Mouse (Mus musculus) gastrocnemius, adult 18-20 months (tissue): ENCODE results near the gene Amd1. TPM values are rescaled to one million over a fixed set of nuclear protein-coding genes. Genes with fewer than 3 reads are reported as not detected.

Experiments used
- DNase-seq: peaks from one replicate; pipeline ENCODE4 v3.0.0; 2021; ENCODE audit warnings: low spot score
- long read RNA-seq, 2 experiments: library from polyadenylated mRNA; stranded (forward); transcript quantifications; one replicate each; pipeline ENCODE4 v2.0.0; 2021
- total RNA-seq, 2 experiments: library from RNA; stranded (reverse); gene quantifications; 2 replicates each; pipeline ENCODE4 v1.2.3; 2021

Gene Amd1
- 100 to 1,000 TPM; 133 to 436 TPM for total RNA-seq
- long read RNA-seq, experiment 1, transcript Amd1-201 (8 exons, 3,204 nt) = major isoform, 1,001 of 1,215 reads
- long read RNA-seq, experiment 1, partial matches to known transcripts = 46 of 1,215 reads
- long read RNA-seq, experiment 1, other reads (novel, unspliced or antisense) = 168 of 1,215 reads
- long read RNA-seq, experiment 2, transcript Amd1-201 (8 exons, 3,204 nt) = major isoform, 84 of 95 reads
- long read RNA-seq, experiment 2, partial matches to known transcripts = 3 of 95 reads
- long read RNA-seq, experiment 2, other reads (novel, unspliced or antisense) = 8 of 95 reads

DNA sequence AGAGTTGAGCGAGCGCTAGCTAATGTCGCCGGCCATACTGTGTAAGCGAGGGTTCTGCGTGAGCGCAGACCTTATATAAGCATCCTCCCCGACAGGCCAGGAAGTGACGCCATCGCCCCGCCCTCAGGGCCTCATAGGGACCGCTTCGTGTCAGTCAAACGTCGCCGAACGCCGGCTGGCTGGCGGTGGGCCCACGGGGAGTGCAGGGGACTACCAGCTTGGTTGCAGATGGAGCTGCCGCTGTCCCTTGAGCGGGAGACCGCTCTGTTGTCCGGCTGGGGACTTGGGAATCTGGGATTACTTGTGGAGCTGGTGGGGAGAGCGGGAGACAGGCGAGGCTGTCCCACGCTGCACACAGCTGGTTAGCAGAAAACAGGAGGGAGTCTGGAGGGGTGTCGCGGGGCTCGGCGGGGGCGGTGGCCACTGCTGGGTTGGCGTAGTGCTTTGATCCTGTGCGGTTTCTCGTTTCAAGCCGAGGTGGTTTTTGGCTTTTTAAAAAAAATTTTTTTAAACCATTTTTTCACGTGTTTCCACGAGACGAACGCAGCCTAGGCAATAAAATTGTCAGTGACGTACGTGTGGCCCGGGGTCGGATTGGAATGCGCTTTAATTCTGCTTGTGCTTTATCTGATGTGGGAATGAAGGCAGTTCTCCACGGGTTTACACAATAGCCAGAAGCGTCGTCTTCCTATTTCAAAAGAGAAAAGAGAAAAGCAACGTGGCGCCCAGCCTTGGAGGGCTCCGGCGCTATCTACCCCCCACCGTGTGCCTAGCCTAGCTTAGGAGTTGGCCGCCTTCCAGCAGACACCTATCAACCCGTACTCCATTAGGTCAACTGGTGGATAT, at the start of gene Amd1:
Amd1 (minus strand) TSS at position 47 of the 846 bp plus-strand sequence.
- peak; percentile 100 for DNase-seq

DNA sequence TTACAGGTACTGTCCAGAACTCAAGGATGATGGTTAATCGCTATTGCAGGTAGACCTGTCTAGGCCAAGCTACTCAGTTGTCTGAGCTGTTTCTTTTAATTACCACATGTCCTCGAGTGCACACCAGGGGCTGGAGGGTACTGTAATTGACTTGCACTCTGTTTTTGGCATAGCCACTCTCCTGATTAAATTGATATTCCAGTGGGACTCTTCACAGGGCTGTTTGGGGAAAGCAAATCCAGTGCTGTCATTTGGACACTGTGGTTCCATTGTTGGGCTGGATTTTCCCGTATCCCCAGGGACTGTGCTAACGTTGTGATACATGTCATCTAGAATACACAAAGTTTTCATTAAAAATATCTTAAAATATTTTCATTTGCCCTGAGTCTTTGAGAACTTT, 49.2 kb upstream of the Amd1 start:
- no peak for DNase-seq

DNA sequence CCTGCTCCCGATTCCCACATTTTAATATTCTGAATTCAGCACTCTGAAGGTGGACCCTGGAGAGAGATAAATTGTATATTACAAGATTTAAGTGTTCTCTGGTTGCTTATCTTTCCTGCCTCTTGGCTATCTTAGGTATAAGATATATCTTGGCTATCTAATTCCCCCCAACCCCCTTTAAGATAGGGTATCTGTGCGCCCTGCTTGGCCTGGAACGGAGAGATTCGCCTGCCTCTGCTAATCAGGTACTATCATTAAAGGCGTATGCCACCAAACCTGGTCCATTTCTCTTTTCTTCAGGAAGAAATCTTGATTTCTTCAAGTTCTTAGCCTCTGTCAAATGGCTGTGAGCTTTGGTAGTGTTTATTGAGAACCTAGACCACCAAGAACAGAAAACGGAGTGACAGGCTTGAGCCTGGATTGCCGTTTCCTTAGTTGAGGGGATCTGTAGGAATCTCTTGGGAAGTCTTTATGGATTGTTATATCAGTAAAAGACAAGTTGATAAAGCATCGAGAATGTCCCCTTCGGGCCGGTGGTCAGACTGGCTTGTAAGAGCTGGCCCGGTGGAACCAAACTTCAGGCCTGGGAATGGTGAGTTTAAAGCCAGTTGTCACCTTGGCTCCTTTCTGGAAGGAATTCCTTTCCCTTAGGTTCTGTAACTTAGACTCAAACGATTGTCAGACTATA, 48.4 kb upstream of the Amd1 start:
- no peak for DNase-seq

DNA sequence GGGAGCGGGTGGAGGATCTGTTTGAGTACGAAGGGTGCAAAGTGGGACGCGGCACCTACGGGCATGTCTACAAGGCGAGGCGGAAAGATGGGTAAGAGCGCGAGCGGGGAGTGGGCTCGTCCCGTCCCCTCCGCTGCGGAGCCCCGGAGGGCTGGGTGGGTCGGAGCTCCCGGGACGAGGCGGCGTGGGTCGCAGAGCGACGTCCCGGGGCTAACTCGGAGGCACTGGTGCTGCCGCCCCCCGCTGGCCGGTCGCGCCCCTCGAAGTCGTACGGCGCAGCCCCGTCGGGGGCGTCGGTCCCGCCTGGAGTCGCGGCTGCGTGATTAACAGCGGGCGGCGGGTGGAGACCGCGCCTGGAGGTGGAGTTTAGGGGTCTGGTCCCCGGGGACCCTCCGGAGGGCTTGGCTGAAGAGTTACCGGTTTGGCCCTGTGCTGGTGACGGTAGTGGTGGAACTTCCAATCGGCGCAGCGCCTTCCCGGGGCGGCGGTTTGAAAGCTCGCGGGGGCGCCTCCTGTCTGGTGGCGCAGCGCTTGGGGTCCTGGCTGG, 47.7 kb upstream of the Amd1 start:
- DNase-seq = peak; percentile 57

DNA sequence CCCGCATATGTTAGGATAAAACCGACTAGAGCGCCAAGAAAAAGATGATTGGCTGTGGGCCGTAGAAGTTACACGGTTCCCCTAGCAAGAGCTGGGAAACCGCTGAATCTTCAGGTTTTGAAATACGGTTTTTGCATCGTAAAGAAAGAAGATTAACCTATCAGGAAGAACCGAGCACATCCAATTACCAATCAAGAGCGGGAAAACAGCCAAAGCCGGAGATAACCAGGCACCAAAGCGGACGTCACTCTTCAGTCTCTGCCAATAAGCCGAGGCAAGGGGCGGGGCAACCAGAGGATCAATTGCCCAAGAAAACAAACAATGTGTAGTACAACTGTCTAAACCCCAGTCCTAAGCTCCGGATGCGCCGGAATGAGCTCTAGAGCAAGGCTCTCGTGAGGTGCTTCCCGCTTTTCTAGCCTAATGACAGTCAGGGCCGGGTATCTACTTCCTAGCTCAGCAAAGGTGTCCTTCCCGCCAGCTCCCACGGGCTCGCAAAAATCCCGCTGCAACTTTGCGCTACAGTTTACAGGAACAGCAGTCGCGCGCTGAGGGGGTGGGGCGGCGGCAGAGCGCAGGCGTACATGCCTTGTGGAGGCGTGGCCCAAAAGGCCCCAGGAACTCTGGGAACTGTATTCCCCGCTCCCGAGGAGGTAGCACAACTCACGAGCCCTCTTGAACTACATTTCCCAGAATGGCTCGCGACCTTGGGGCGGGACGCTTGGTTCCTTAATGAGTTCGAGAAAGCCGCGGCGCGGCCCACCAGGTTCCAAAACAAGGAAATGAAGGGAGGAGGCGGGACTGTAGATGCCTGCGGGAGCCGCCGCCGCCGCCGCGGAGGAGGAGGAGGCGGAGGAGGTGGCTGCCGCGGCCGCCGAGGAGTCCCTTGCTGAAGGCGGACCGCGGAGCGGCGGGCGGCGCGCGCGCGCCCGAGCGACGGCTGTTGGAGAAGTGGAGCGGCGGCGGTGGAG, 46.9 kb upstream of the Amd1 start:
- peak; percentile 99 for DNase-seq

DNA sequence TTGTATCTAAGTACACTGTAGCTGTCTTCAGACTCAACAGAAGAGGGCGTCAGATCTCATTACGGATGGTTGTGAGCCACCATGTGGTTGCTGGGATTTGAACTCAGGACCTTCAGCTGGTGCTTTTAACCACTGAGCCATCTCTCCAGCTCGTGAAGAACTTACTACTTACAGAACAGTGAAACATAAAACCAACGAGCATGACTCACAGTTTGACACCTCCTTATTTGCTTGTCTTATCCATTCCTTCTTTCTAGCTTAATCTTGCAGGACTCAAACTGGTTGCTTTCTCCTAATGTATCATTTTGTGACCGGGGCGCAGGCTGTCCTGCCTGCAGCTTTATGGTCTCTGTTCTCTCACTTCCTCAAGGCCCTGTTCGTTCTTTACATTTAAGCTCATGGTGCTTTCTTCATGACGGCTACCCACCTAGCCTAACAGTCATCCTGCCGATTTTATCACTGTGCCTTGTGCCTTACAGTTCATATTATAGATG, 45.5 kb upstream of the Amd1 start:
- DNase-seq = no peak

DNA sequence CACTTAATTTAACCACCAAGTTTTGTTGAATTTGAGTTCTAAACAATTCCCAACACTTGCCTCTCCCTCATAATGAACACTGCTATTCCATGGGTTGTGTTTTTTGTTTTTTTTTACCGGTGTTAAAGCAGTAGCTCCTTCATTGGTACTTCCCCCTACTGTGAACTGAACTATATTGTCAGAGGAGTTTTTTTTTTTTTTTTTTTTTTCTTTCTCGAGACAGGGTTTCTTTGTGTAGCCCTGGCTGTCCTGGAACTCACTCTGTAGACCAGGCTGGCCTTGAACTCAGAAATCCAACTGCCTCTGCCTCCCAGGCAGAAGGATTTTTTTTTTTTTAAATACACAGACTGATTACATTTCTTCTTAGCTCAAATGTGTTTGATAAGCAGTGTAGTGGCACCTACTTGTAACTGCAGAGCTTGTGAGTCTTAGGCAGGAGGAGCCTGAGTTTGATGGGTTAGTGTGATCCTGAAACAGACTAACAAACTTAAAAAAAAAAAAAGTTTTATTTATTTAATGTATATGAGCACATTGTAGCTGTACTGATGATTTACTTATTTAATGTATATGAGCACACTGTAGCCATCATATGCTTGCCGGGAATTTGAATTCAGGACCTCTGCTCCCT, 44.9 kb upstream of the Amd1 start:
- no peak for DNase-seq

DNA sequence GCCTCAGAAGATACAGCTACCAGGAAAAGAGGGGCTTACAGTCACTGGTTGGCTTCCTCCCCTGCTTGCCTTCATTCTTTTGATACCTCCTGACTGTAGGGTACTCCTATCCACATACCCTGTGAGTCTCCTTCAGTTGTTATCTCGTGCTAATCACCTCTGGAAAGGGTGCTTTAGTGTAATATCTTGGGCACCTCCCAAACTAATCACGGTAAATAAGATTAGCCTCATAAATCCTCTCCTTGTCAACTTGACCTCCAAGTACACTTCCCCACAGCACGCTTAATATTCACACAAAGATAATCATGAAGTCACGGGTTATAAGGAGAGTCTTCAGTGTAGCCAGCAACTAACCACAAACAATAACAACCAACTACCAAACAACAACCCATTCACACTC, 40.0 kb upstream of the Amd1 start:
- no peak for DNase-seq

DNA sequence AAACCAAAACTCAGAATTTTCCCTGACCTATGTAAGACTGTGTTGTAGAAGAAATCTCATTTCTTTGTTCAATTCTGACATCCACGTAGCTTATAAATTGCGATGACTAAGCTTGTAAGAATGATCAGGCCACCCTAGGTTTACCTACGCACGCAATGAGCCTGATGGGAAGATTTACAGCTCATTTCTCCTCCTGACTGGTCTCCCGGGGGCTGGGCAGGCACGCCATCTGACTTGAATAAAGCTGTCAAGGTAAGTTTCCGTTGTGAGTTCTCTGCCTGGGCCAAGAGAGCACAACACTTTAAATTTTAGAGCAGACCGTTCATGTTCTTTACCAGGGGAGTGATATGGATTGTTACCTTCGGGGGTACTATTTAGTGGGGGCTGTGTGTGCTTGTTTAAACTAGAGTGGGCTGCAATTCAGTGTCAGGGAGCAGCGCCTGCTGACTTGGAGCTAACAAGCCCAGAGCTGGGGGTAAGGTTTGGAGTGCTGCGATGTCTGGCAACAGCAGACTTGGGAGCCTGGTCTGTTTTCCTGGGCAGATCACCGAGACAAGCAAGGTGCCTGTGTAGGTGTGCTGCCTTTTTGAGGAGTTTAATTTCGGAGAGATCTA, 37.5 kb upstream of the Amd1 start, which contains the start of gene Cdk19:
Cdk19 (plus strand) TSS at position 214 of the 614 bp plus-strand sequence.
- DNase-seq = no peak

DNA sequence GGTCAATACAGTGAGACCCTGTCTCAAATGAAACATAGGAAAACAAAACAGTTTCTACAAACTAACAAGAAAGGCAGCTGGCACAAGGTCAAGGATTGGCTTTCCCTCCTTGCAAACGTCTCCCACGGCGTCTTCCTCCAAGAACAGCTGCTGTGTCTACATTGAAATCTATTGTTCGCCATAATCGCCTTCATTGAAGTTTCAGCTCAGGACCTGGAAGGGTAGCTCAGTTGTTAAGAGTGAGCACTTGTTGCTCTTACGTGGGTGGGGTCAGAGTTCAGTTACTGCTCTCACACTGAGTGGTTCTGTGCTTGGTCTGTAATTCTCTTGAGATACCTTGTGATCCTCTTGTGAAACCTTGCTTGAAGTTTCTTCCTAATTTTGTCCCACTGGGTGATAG, 30.9 kb upstream of the Amd1 start:
- no peak for DNase-seq

DNA sequence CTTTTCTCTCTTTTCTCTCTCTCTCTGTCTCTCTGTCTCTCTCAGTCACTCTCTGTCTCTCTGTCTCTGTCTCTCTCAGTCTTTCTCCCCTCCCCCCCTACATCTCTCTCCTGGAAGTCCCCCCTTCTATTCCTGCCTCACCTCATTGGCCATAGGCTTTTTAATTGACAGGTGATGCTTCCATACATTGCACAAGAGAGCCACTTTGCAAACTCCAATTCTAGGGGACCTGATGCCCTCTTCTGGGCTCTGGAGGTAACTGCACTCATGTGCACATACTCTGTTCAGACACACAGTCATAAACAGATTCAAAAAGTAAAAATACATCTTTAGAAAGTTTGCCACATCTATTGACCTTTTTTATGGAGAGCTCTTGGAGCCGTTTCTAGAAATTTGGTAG, 28.3 kb upstream of the Amd1 start:
- DNase-seq = no peak

DNA sequence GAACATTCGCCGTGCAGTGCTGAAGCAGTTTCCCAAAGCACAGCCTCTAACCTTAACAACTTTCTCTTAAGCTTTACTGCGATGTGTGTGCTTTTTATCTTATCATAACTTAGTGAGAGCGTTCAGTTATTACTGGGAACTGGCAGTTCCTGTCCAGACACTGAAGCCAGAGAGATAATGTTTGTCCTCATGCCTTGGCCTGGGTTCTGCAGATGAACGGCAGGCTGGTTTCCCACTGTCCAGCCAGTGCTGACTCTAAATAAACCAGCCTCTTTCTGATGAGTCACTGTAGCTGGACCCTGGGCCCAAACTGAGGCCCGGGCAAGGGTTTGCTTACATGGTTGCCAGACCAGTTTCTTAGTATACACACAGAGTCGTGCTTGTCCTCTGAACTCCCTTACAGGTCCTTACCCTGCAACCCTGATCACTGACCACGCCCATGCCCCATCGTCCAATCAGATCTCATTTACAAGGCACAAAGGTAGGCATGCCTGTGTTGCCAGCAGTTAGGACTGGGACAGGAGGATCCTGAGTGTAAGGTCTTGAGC, 26.1 kb upstream of the Amd1 start:
- peak; percentile 82 for DNase-seq

DNA sequence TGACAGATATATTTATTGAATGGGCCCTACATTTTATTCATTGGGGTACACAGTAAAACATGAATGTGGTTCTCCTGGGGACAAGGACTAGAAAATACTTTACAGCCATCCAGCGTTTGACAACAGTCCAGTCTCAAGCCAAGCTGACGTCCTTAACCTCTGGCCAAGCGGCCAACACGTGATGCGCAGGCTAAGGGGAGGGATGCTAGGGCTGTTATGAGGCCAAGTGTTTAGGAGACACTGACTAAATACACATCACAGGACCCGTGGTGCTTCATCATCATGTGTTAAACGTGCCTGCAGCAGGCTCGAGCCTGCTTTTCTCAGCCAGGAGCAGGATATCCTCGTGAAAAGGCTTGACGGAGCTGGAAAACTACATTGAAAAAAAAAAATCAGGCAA, 18.3 kb upstream of the Amd1 start:
- no peak for DNase-seq

DNA sequence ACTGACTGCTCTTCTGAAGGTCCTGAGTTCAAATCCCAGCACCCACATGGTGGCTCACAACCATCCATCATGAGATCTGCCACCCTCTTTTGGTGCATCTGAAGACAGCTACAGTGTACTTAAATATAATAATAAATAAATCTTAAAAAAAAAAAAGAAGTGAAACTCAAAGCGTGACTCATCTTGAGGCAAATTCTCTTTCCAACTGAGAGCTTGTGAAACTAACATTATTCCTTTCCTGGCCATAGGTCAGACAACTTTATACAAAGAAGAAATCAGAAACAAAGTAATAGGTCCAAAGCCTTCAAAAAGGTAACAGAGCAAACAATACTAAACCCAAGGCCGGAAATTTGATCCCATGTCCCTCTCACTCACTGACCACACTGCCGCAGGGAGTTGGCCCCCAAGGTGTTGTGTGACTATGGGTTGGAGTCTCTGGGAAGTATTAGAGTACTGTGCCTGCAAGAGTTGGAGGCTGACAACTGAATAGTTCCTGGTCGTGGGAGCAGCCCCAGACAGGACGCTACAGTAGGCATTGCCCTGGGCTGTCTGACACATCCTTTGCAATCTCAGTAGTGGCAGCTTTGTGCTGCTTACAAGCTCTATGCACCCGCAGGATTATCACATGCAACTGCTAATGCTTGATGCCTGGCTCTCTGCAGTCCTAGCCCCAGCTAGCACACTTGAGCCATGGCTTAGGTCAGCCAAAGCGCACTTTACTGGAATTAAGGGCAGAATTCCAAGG, 15.0 kb upstream of the Amd1 start:
- no peak for DNase-seq

DNA sequence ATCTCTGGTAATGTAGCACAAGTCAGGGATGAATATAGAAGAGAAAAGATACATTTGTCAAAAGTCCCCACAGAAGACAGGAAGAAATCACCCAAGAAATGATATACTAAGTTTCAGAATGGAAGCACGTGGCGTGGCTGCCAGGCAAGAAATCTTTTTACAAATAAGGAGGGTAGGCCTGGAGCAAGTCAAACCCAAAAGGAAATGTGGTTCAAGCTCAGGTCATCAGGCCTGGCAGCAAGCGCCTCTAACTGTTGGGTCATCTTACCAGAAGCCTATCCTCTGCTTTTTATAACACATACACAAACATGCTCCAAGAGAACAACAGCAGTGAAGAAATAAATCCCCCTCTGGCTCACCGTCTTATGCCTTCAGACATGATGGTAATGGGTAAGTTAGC, 10.8 kb upstream of the Amd1 start:
- DNase-seq = peak; percentile 44

DNA sequence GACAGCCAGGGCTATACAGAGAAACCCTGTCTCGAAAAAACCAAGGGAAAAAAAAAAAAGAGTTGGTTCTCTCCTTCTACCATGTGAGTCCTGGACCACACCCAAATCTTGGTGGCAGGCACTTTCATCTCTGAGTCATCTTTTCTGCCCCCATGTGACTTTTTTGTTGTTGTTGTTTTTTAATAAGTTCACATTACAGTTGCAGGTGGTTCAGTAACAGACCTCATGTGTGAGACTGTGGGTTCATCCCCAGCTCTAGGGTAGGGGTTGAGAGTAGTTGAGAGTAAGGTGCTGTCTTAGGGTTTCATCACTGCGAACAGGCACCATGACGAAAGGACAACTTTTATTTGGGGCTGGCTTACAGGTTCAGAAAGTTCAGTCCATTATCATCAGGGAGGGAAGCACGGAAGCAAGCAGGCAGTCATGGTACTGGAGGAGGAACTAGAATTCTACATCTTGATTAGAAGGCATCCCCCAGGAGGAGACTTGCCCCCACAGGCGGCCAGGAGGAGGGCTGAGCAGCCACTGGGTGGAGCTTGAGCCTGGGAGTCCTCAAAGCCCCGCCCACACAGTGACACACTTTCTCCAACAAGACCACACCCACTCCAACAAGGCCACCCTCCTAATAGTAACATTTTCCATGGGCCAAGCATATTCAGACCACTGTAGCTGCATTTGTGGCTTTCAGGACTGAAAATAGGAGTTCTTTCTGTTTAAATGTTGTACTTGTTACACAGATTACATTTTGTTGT, 8.1 kb upstream of the Amd1 start:
- DNase-seq = no peak

DNA sequence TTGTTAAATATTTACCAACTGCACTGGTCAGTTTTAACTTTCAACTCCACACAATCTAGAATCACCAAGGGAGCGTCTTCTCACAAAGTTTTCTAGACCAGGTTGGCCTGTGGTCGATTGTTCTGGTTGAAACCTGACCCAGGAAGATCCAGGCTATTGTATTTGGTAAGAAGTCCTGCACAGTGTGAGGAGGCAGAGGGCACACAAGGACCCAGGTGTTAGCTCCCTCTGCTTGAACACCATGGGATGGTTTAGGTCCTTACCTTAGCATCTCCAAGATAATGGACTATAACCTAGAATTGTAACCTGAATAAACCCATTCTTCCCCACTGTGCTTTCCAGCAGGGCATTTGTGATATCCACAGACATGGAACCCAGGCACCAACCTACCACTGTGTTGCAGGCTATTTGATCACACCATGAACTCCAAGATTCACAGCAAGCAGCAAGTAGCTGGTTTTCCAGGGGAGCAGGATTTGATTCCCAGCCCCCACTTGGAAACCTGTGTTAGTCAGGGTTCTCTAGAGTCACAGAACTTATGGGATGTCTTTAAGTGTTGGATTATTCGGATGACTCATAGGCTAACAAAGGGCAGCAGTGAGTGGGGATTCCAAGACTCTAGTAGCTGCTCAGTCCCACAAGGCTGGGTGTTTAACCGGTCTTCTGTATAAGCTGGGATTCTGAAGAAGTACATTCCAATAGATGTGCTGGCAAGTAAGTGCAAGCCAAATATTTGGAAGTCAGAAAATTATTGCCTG, 6.0 kb upstream of the Amd1 start:
- DNase-seq = no peak
